Mouse (Mus musculus): ENCODE measurements at regions not wholly inside any gene's neighbourhood (a gene's known extent, or its start where the extent isn't known, plus 50 kb on each side); places are given as distances from the start of the nearest gene placed in this dataset.

GRCm38 (mm10) chr6:100498861-100499271 lies 172.1 kb downstream of the Shq1 start:
- TF ChIP-seq CTCF (IDR thresholded peaks at IDR 0.05; ENCODE audit: low read depth) (no peak), EP300 (IDR thresholded peaks at IDR 0.05; ENCODE audit: low read depth) (no peak)

Data from liver, embryonic 14.5 days (tissue).